Mouse (Mus musculus) left cerebral cortex, postnatal 10 days (tissue): ENCODE results near the gene Gm6401. TPM values are rescaled to one million over a fixed set of nuclear protein-coding genes. Genes with fewer than 3 reads are reported as not detected.
"Not testable (repeated sequence)": the region's sequence is repeated elsewhere in the genome, so short reads cannot be mapped to it uniquely, and the experiment has no call there.

Source experiments
- DNase-seq, 2 experiments: peaks; one replicate each; pipeline ENCODE4 v3.0.0; 2021 to 2022; ENCODE audit warnings: low spot score in 2 of 2, mixed read lengths in 1 of 2; ENCODE audit errors: extremely low spot score in 1 of 2
- intact Hi-C: fragments of 180-260 bp; cut with DNase I; formaldehyde crosslinking; loops from one replicate; pipeline ENCODE4 v1.15.1; 2025
- total RNA-seq, 2 experiments: library from RNA; stranded (reverse); gene quantifications; 2 replicates each; pipeline ENCODE4 v1.2.3; 2021

The Gm6401 gene
- not detected for total RNA-seq

- intact Hi-C loops, DNase-seq: not testable (repeated sequence)
Measured at GRCm38 (mm10) chr14:41967827-41968226, at the start of gene Gm6401. Gene Gm6401 (minus strand): TSS chr14:41967927.

- DNase-seq, intact Hi-C loops: not testable (repeated sequence)
Measured at GRCm38 (mm10) chr14:41983225-41983624, 15.5 kb upstream of the Gm6401 start, which contains the start of gene Gm3543. Gene Gm3543 (minus strand): TSS chr14:41983325.

GRCm38 (mm10) chr14:41968596-41968995, 869 bp upstream of the Gm6401 start:
- DNase-seq, intact Hi-C loops: not testable (repeated sequence)

- intact Hi-C loops, DNase-seq: not testable (repeated sequence)
Measured at GRCm38 (mm10) chr14:41964095-41964494, 3.6 kb downstream of the Gm6401 start.

- DNase-seq, intact Hi-C loops: not testable (repeated sequence)
Measured at GRCm38 (mm10) chr14:41943695-41944094, 24.0 kb downstream of the Gm6401 start, which contains the start of gene 1700024B05Rik. Gene 1700024B05Rik (plus strand): TSS chr14:41943995.

GRCm38 (mm10) chr14:41924649-41925048, 43.1 kb downstream of the Gm6401 start, which contains the start of gene 1700049E17Rik1:
Gene 1700049E17Rik1 (plus strand): TSS chr14:41924949.
- DNase-seq, intact Hi-C loops: not testable (repeated sequence)

Other genes with a start within 250 kb of the Gm6401 start
- not detected for gene Gm7929, start 217.3 kb downstream of the Gm6401 start, total RNA-seq
- gene Gm47189, start 195.5 kb downstream of the Gm6401 start, total RNA-seq, result not detected
- gene Gm7980, start 60.6 kb downstream of the Gm6401 start, total RNA-seq, result not detected
- gene 1700049E17Rik1, start 43.0 kb downstream of the Gm6401 start, total RNA-seq, result not detected
- not detected for gene 1700024B05Rik, start 23.9 kb downstream of the Gm6401 start, total RNA-seq
- 1 to 10 TPM in 1 of 2 experiments, under 1 TPM in 1; 0.88 to 2.3 TPM for gene Gm3543, start 15.4 kb upstream of the Gm6401 start, total RNA-seq
- not detected for gene Gm7951, start 149.4 kb upstream of the Gm6401 start, total RNA-seq
- not detected for gene Gm17027, start 194.7 kb upstream of the Gm6401 start, total RNA-seq
- gene Gm3573, start 222.9 kb upstream of the Gm6401 start, total RNA-seq, result 1 to 10 TPM; 2.1 TPM